Mouse (Mus musculus) kidney, postnatal 14 days (tissue): ENCODE data around the gene Lrguk.

Experiments
- DNase-seq: peaks from one replicate; pipeline ENCODE4 v3.0.0; 2022; ENCODE audit warnings: mixed read lengths

Lrguk gene

DNA sequence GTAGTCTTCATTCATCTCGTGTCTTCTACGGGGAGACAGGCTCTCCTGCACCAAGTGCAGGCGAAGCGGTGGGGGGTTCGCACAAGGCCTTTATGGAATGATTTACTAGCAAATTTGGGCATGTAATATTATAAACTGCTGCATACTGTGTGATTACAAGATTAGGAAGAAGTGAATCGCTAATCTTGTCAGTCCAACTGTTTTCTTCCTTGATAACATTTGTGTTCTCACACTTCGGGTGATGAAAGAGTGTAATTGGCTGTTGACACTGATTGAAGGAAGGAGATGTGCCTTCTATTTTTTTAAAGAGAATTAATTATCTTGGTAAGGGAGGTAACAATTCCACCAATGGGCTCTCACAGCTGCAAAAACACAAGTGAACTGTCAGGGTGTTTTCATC is 119.4 kb downstream of the Lrguk start:
- DNase-seq: no peak

GRCm38 (mm10) chr6:34149066-34149465 is 119.8 kb downstream of the Lrguk start:
- no peak for DNase-seq

GRCm38 (mm10) chr6:34149821-34150220 is 120.6 kb downstream of the Lrguk start:
- DNase-seq: no peak

- DNase-seq: no peak
These were observed 124.1 kb downstream of the Lrguk start for GRCm38 (mm10) chr6:34153069-34154052.

DNA sequence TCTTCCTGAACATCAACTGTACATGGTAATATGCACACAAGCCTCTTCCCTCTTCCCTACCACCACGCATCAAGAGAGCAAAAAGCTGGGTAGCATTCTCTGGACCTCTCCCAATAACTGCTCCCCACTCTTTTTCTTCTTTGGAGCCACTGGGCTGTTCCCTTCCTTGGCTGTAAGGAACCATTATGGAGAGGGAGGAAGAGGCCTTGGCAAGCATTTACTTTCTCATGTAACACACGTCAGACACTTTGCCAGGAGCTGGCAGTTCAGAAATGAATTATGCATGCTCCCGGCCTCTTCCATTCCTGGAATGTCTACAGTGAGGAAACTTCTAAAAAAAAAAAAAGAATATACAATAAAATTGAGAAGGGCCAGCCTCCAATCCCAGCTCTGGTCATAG is 125.0 kb downstream of the Lrguk start:
- DNase-seq: peak; percentile 85

GRCm38 (mm10) chr6:34155137-34155804 is 126.0 kb downstream of the Lrguk start:
- DNase-seq: no peak

GRCm38 (mm10) chr6:34156057-34156456 is 126.8 kb downstream of the Lrguk start:
- DNase-seq: peak; percentile 62

- DNase-seq: no peak
These were observed 127.8 kb downstream of the Lrguk start for GRCm38 (mm10) chr6:34156841-34157748.

DNA sequence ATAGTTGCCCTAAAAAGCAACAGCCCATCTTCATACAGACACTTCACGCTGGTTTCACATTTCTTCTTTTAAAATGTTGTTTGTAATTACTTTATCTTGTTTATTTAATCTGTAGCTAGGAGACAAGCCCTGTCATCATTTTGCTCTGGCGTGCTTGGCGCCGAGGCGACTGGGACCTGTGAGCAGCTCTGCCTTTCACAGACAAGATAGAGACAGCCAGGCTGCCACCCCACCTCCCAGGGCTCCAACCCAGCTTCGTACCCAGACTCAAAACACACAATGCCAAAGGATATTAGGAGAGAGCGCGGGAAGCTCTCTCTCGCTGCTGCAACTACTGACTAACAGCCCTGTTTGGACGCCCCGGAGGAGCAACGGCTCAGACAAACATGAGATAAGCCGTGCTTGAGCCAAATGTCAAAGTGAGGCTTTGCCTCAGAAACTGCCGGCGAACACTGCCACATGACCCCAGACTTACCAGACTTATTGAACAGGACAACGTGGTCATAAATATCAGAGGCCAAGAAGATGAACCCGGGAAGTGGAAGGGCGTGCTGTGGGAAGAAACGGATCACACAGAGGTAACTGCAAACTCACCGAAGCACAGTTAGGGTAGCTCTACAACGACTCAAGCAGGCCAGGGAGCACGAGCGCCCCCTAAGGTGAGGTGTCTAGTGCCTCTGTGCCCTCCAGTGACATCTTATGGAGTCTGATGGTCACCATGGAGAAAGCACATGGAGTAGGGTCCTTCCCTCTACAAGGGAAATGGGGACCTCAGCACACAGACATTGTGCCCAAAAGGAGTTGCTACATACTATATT is 131.0 kb downstream of the Lrguk start:
- DNase-seq: no peak

DNA sequence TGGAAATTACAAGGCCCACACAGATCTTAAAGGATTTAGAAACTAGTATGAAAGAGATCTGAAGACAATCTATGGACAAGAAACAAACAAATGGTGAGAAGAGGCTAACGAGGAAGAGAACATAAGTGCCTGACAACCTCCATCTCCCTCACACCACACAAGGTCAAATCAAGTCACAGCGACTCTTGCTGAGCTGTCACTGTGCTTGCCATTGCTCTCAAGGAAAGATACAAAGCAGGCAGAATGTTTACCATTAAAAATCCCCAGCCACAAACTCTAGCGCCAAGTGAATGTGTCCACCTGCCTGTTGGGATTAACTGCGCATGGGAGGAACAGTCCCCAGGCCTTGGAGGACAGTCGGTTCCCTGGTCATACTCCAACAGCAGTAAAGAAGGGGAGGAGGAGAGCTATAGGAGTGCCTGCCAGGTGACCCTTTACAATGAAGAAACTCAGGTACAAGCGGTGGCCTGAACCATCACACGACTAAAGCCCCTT is 131.6 kb downstream of the Lrguk start:
- no peak for DNase-seq

DNA sequence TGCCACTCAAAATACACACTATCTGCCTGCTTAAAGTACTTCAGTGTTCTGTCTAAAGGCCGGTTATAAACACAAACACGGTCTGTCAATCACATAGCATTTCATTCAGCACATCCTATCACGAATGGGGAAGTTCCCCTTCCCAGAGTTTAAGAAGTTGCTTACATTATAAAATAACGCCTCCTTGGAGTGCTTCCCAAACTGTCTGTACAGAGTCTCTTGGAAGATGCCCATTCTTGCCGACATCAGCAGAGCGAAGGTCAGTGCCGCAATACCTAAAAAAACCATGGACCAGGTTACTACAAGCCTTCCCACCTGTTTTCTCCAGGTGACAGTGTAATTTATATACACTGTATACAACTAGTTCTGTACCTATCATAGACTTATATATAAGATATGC is 132.3 kb downstream of the Lrguk start:
- no peak for DNase-seq

DNA sequence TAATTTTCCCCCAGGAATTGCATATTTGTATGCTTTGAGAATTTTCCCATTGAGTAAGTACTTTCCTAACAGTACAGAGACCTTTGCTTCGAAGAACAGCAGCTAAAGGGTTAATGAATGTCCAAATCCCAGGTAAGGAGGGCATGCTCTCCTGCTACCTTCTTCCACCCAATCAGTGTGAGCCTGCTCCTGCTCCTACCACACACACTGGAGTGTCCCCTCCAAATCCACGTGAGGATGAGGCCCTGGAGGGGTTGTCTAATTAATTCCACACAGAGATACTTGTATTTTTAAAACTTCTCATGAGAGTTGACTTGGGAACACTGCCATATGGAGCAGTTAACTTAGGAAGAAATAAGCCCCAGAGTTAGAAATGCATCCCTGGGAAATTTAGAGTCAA is 133.4 kb downstream of the Lrguk start:
- DNase-seq: no peak

- no peak for DNase-seq
These were observed 133.8 kb downstream of the Lrguk start for GRCm38 (mm10) chr6:34163014-34163413.

GRCm38 (mm10) chr6:34168834-34169233 is 139.6 kb downstream of the Lrguk start:
- DNase-seq: no peak

DNA sequence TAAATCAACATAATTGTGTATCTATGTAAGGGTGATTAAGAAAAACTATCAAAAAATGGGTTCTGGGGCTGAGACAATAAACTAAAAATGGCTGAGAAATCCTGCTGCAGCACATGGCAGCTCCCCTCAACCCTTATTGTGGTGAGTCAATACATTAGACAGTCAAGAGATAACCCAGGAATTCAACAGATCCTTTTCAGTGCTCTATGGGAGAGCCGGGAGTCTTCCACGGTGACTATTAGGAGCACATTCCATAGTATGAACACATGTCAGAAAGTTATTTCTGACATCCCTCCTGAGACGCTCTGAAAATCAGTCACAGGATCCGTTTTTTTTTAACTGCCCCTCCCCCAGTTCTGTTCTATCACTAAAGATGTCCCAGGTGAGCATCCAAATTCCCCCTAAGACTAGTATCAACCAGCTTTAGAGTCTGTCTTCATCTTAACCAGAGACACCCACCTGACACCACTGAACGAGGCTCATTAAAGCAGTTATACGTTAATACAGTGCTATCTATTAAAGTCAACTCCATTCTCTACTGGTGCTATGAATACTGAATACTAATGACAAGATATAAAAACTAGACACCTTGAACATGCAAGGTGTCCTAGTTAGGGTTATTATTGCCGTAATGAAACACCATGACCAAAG is 141.7 kb downstream of the Lrguk start:
- no peak for DNase-seq

DNA sequence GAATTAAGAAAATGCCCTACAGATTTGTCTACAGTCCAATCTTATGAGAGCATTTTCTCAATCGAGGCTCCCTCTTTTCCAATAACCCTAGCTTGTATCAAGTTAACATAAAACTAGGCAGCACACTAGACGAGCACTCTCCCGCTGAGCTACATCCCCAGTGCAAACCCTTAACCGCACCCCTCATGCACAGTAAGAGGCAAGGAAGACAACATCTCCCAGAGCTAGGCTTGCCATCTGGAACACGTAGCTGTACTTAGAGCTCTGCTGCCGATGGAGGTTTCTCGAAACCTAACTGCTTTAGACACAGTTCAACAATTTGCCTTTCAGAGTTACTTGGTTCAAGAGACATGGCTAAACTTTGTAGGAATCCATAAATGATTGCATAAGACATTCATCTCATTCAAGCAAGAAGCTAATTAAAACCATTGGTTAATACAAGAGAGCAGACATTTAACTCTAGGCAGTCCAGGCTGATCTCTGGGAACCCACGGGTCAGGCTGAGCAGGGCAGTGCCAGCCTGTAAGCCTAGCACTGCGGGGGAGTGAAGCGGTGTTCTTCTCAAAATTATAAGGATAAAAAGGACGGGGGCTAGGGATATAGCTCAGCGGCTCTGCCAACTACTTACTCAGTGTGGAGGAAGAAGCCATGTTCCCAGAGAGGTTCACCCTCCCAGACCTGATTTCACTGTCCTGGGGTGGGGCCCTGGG is 142.7 kb downstream of the Lrguk start:
- no peak for DNase-seq

- no peak for DNase-seq
These were observed 144.0 kb downstream of the Lrguk start for GRCm38 (mm10) chr6:34173251-34173650.

GRCm38 (mm10) chr6:34174715-34175114 is 145.5 kb downstream of the Lrguk start:
- DNase-seq: no peak

DNA sequence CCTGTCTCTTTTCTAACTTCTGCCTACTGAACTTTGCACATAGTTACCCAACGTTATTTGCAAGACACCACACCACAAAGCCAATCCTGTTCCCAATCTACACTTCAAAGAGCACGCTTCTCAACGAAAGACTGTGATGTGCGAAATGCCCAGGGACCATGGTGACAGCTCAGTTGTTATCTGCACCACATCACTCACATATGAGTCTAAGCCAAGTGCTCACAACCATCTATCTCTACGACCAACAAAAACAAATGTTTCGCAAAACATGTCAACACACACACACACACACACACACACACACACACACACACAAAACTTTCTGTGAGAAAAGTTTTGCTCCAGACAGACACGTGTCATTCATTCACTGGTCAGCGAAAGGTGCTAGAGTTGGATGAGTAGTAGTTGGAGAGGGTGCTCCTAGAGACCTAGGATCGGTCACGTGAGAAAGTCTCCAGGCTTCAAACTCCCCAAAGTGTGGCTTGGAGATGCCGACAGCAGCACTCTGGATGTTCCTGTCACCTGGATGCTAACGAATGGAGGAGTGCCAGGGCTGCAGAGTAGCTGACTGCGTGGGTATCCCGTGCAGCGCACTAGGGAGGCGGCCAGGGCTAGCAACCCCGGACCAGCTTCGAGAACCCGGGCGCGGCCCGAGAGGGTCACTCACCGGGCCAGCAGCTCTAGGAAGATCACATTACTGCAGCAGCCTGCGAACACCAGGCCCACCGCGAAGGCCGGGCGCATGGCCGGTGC is 147.0 kb downstream of the Lrguk start:
- DNase-seq: no peak

GRCm38 (mm10) chr6:34176864-34177247 is 147.6 kb downstream of the Lrguk start, which contains the start of gene Slc35b4:
Gene Slc35b4 (minus strand): TSS chr6:34177111.
- peak; percentile 97 for DNase-seq
